Mouse (Mus musculus): ENCODE results near the gene Pbx3. TPM values are rescaled to one million over a fixed set of nuclear protein-coding genes. Genes with fewer than 3 reads are reported as not detected.

Gene Pbx3
- polyA plus RNA-seq (2016; fragmentation: Nextera tagmentation; extraction: Ambion mirVana) = 12.0 and 14.4 TPM in 2 replicates

DNA sequence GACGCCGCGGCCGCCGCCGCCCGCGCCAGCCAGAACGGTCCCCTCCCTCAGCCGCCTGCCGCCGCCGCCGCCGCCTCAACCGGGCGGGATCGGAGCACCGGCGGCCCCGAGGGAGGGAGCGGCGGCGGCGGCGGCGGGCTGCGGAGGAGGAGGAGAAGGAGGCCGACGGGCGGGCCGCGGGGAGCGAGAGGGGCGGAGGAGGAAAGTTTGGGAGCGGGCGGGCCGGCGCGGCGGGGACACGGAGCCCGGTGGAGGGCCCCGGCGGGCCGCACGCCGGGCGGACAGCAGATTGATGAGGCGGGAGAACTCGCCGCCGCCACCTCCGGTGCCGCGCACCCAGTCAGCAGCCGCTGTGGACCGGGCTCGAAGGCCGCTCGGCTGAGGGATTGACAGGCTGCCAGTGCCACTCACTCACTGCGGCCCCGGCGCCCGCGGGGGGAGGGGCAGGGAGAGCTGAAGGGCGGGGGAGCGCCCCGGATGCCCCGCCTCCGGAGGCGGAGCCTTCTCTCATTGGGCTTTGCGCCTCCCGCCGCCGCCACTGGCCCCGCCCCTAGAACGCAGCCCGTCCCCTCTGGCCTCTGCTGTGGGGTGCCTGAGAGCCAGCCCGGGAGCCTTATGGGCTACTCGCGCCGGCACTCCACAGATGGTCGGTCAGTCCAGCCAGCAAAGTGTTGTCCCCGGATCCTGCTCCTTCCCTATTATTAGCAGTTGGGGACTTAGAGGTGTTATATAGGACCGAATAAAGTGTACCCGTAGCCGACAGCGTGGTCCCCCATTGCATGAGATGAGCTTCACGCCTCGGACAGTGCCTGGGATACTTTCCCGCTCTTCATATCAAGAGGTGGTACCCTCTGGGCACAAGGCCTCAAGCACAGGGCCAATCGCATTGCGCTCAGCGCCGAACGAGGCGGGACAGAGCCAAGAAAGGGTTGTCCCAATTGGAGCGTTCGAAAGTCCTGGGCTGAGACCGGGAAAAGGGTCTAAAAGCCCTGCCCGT, at the start of gene Pbx3:
Gene Pbx3, minus strand, starts transcription at position 838 of the 997 bp plus-strand sequence.
- Histone ChIP-seq H3K9me3 (replicated peaks) (no peaks in the 10 kb centered on the region), H3K36me3 (no peaks in the 10 kb centered on the region; the same call in 1 of the 2 replicates), H3K4me2 (peak within 1 kb of the TSS; percentile 93), H3K4me1 (peaks cover 31% of the 10 kb centered on the region), H3K27ac (peak within 1 kb of the TSS; percentile 100), H3K27me3 (replicated peaks) (peaks cover 20% of the 10 kb centered on the region; the same call in 1 of the 2 replicates), H3K9ac (peak within 1 kb of the TSS; percentile 98), H3K4me3 (peak within 1 kb of the TSS; percentile 97)
- 2% methylated on average over 81 of the region's 102 CpGs for WGBS (ENCODE audit: insufficient replicate concordance)
- ATAC-seq = peak; percentile 93

DNA sequence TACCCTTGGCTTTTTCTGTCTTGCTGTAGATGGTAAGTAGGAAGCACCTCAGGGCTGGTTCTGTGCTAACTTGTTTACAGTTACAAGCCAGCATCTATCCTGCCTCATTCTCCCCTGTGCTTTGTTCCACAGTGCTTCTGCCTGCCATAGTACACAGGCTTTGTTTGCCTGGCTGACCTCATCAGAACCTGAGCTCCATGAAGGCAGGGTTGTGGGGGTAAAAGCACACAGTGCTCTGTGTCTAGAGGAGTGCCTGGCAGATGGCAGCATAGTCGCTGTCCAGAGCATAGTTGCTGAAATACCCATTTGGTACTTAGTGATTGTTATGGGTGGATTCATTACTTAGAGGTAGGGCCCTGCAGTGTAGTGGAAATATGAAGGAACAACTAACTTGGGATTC, 47.3 kb upstream of the Pbx3 start:
- H3K4me1 ChIP-seq = peaks cover 12% of the 10 kb centered on the region; the same call in 1 of the 2 replicates
- peaks cover 5% of the 10 kb centered on the region for H3K36me3 ChIP-seq
- H3K4me3 ChIP-seq = no peak overlapping the region
- H3K27me3 ChIP-seq (replicated peaks) = no peaks in the 10 kb centered on the region
- no peak overlapping the region for H3K9ac ChIP-seq
- no peak overlapping the region for H3K4me2 ChIP-seq
- no peak for ATAC-seq
- no peaks in the 10 kb centered on the region for H3K9me3 ChIP-seq (replicated peaks)
- 56% methylated on average over 1 of the region's 1 CpGs for WGBS (ENCODE audit: insufficient replicate concordance)
- no peak overlapping the region for H3K27ac ChIP-seq

DNA sequence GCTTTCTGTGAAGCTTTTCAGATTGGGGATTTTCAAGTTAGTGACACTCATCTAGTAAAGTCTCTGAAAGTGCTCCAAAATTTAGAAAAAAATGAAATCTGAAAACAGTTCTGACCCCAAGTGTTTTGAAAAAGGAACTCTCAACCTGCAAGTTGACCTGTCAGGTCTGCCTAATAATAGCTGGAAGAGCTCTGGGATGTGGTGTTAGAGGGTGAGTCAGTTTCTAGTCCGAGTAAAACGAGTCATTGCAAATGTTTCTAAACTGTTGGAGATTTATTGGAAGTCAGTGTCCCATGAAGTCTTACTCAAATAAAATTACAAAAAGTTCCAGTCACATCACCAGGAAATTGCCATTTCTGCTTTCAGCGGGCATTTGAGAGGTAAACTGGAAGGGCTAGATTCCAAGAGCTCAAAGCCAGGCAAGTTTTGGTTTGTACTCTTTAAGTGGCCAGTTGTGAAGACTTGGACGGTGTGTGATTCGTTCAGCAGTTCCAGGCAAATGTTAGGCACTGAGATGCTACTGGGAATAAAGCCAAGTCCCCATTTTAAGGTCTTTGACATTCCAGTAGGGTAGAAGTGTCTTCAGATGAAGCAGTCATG, 36.9 kb upstream of the Pbx3 start:
- peaks cover 23% of the 10 kb centered on the region for H3K4me1 ChIP-seq
- no peaks in the 10 kb centered on the region for H3K27me3 ChIP-seq (replicated peaks)
- H3K36me3 ChIP-seq = no peaks in the 10 kb centered on the region; the same call in 1 of the 2 replicates
- no peak overlapping the region for H3K27ac ChIP-seq
- H3K4me2 ChIP-seq = no peak overlapping the region
- H3K4me3 ChIP-seq = no peak overlapping the region
- ATAC-seq = no peak
- H3K9me3 ChIP-seq (replicated peaks) = no peaks in the 10 kb centered on the region
- no peak overlapping the region for H3K9ac ChIP-seq
- 74% methylated on average over 5 of the region's 5 CpGs for WGBS (ENCODE audit: insufficient replicate concordance)

DNA sequence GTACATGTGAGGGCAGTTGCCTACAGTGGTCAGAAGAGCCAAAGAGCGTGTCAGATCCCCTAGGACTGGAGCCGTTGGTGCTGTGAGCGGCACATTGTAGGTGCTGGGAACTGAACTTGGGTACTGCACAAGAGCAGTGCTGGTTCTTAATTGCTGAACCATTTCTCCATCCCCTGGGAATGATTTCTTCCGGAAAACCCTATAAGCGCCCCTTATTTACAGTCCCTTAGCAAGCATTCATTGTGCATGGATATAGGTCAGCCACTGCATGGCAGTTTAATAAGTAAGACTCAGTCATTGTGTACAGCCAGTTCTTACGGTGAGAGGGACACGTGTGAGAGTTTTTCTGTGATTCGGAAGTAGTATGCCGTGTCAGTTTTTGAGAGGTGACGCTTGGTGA, 35.4 kb upstream of the Pbx3 start:
- Histone ChIP-seq H3K27me3 (replicated peaks) (no peaks in the 10 kb centered on the region), H3K4me1 (peaks cover 20% of the 10 kb centered on the region), H3K36me3 (no peaks in the 10 kb centered on the region; the same call in 1 of the 2 replicates), H3K4me2 (peak overlapping the region; percentile 83), H3K9me3 (replicated peaks) (no peaks in the 10 kb centered on the region), H3K4me3 (no peak overlapping the region), H3K9ac (no peak overlapping the region), H3K27ac (no peak overlapping the region)
- 89% methylated on average over 10 of the region's 10 CpGs for WGBS (ENCODE audit: insufficient replicate concordance)
- no peak for ATAC-seq

DNA sequence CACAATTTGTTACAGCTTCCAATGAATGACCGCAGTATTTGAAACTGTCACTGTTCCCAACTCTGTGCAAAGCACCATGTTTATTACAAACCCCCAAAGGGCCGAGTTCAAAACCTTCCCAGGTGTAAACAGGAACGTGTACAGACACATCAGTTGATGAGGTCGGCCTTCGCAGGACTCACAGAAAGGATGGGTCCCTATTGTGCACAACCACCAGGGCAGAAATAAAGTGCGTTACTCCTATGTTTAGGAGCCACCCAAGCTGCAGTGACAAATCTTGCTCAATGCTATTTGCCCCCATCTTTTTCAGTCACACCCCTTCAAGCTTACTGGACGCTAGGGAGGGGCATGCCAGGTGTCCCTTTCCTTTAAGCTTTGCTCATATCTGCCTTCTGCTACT, 34.7 kb upstream of the Pbx3 start:
- H3K4me3 ChIP-seq = peak overlapping the region; percentile 97

DNA sequence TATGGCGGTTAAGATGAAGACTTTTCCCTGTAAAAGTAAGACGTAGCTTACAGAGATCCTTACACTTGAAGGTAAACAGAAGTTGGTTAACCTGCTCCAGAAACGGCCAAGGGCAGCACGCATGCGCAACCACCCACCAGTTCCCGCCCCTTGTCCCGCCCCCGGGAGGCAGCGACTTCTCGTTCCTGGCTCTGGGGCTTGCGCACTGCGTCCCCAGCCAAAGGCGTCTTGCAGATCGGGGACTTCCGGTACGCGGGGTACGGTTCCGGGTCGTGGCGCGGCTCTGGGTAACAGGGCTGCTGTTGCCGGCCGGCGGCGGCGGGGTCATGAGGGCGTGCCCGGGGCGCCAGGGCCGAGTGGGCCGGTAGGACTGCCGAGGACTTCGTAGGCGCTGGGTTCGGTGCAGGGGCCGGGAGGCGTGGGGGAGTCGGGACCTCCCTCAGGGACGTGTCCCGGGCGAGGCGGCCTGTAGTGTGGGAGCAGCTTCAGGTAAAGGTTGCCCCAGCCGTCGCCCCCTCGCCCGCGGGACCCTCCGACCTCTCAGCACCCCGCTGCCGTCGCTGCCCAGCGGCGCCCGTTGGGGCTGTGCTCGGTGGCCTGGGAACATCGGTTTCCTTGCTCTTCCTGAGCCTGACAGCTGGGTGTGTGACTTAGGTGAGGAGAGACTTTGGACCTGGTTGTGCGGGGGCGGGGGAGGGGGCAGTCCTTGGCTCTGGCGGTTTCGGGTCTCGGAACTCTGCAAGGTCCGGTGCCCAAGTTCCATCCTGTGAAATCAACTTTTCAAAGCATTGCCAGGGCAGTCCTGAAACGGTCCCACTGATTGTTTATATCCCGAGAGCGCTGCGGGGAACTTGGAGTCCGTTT, 33.9 kb upstream of the Pbx3 start, which contains the start of gene Mapkap1:
Gene Mapkap1, plus strand, starts transcription at position 171 of the 864 bp plus-strand sequence.
- H3K9me3 ChIP-seq (replicated peaks) = no peaks in the 10 kb centered on the region
- H3K4me3 ChIP-seq = peak within 1 kb of the TSS; percentile 97
- peak; percentile 99 for ATAC-seq
- H3K4me2 ChIP-seq = peak within 1 kb of the TSS; percentile 83
- no peaks in the 10 kb centered on the region for H3K36me3 ChIP-seq
- under 1% methylated on average over 68 of the region's 68 CpGs for WGBS (ENCODE audit: insufficient replicate concordance)
- H3K27me3 ChIP-seq (replicated peaks) = no peaks in the 10 kb centered on the region
- peak within 1 kb of the TSS; percentile 95 for H3K9ac ChIP-seq
- peaks cover 20% of the 10 kb centered on the region for H3K4me1 ChIP-seq
- peak within 1 kb of the TSS; percentile 84 for H3K27ac ChIP-seq

More for the DNA sequence above, 34.7 kb upstream of the Pbx3 start:
- Histone ChIP-seq H3K4me2 (peak overlapping the region; percentile 83), H3K9ac (peak overlapping the region; percentile 95), H3K36me3 (no peaks in the 10 kb centered on the region), H3K27ac (peak overlapping the region; percentile 84; the same call in 1 of the 2 replicates), H3K27me3 (replicated peaks) (no peaks in the 10 kb centered on the region), H3K4me1 (peaks cover 20% of the 10 kb centered on the region), H3K9me3 (replicated peaks) (no peaks in the 10 kb centered on the region)
- no peak for ATAC-seq
- 36% methylated on average over 7 of the region's 7 CpGs for WGBS (ENCODE audit: insufficient replicate concordance)

DNA sequence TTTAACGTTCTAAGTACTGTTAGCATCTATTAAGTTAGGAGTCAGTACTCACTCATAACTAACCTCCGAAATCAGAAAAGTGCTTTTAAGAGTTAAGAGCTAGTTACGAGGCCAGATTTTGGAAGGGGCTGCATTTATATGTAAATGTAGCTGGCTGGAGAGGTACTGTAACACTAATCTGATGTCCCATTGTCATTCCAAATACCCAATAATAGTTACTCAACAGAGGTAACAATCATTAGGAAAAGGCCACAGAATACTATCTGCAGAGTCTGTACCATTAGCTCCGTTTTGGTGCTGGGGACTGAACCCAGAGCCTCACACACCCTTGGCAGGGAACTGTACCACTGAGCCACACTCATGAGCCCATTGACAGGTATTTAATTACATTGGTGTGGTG, 26.6 kb upstream of the Pbx3 start:
- Histone ChIP-seq H3K4me3 (no peak overlapping the region), H3K4me2 (no peak overlapping the region), H3K27ac (no peak overlapping the region), H3K36me3 (no peaks in the 10 kb centered on the region), H3K4me1 (no peaks in the 10 kb centered on the region), H3K9me3 (replicated peaks) (no peaks in the 10 kb centered on the region), H3K27me3 (replicated peaks) (no peaks in the 10 kb centered on the region), H3K9ac (no peak overlapping the region)
- WGBS (ENCODE audit: insufficient replicate concordance) = 61% methylated on average over 4 of the region's 4 CpGs
- ATAC-seq = no peak

DNA sequence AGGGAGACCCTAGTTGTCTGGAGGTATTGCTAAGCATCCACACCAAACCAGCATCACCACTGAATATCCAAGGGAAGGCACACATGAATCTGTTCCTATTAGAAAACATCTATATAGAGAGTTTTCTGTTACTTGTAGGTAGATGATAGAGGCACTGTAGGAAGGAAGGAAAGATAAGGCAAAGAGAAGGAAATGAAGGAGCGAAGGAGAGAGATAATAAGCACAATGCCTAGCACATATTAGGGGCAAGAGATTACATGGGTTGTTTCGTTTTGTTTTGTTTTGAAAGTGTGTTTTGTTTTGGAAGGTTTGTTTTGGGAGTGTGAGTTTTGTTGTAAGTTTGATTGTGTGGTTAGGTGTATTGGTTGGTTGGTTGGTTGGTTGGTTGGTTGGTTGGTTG, 6.0 kb upstream of the Pbx3 start:
- Histone ChIP-seq H3K27ac (no peak overlapping the region), H3K9ac (no peak overlapping the region), H3K4me3 (no peak overlapping the region), H3K4me2 (no peak overlapping the region), H3K9me3 (replicated peaks) (no peaks in the 10 kb centered on the region), H3K27me3 (replicated peaks) (peaks cover 20% of the 10 kb centered on the region; the same call in 1 of the 2 replicates), H3K4me1 (peaks cover 1% of the 10 kb centered on the region; the same call in 1 of the 2 replicates), H3K36me3 (no peaks in the 10 kb centered on the region)
- no peak for ATAC-seq
- WGBS (ENCODE audit: insufficient replicate concordance) = 53% methylated on average over 2 of the region's 2 CpGs

DNA sequence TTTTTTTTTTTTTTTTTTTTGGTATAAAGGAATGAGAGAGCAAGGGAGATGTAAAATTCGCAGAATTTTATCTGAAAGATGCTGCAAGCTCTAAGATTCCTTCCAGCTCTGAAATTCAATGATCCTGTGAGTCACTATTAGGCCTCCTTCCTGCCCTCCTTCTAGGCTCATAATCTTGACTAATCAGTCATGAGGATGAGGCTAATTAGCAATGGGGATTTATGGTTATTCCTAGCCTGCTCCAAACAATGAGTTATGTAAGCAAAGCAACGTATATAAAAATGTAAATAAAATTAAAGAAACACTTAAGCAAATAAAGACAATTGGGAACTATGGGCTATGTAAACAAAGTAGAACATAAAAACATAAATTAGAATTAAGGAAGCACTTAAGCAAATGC, 1.4 kb upstream of the Pbx3 start:
- no peak overlapping the region for H3K4me3 ChIP-seq
- peaks cover 21% of the 10 kb centered on the region for H3K4me1 ChIP-seq
- H3K27me3 ChIP-seq (replicated peaks) = peaks cover 20% of the 10 kb centered on the region; the same call in 1 of the 2 replicates
- H3K4me2 ChIP-seq = no peak overlapping the region
- H3K9me3 ChIP-seq (replicated peaks) = no peaks in the 10 kb centered on the region
- H3K9ac ChIP-seq = no peak overlapping the region
- no peak for ATAC-seq
- no peaks in the 10 kb centered on the region for H3K36me3 ChIP-seq
- H3K27ac ChIP-seq = no peak overlapping the region
- 63% methylated on average over 2 of the region's 2 CpGs for WGBS (ENCODE audit: insufficient replicate concordance)

DNA sequence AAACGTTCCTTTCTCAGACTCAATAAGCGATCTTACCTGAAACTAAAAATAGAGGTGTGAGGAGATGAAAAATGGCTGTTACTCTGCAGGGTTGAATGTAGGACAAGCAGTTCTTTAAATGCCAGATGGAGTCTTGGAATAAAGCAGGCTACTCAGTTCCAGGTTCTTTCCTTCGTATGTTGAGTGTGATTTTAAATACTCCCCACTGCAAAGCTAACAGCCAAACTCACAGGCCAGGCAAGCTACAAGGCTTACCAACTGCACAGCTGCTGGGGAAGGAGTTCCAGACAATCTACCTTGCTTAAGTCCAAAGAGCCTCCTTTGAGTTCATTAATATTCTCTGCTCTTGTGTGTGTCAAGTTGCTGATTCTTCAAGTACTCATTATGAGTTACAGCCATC, 944 bp upstream of the Pbx3 start:
- peaks cover 24% of the 10 kb centered on the region for H3K4me1 ChIP-seq
- peak overlapping the region; percentile 67; the same call in 1 of the 2 replicates for H3K9ac ChIP-seq
- H3K27me3 ChIP-seq (replicated peaks) = peaks cover 20% of the 10 kb centered on the region; the same call in 1 of the 2 replicates
- no peaks in the 10 kb centered on the region for H3K9me3 ChIP-seq (replicated peaks)
- H3K36me3 ChIP-seq = no peaks in the 10 kb centered on the region; the same call in 1 of the 2 replicates
- ATAC-seq = no peak
- H3K4me3 ChIP-seq = peak overlapping the region; percentile 97; the same call in 1 of the 2 replicates
- H3K4me2 ChIP-seq = peak overlapping the region; percentile 93
- no peak overlapping the region for H3K27ac ChIP-seq
- 46% methylated on average over 3 of the region's 3 CpGs for WGBS (ENCODE audit: insufficient replicate concordance)

Measured in liver, embryonic 12.5 days (tissue).